Mouse (Mus musculus) kidney, embryonic 15.5 days (tissue): Measurements from ENCODE around the gene Sytl3. TPM values are rescaled to one million over a fixed set of nuclear protein-coding genes. Genes with fewer than 3 reads are reported as not detected.
A peak's percentile ranks its signal among the peaks of the same experiment; 100 is the strongest.
"Not testable (repeated sequence)": the region's sequence is repeated elsewhere in the genome, so short reads cannot be mapped to it uniquely, and the experiment has no call there.

Source experiments
- ATAC-seq: fragments of 200-750 bp; cut with Nextera tagmentation; replicated peaks from 2 replicates; pipeline ENCODE4 v1.8.0; 2017; ENCODE audit warnings: moderate TSS enrichment; ENCODE audit not compliant: low FRiP score
- H3K27ac ChIP-seq: fragments of 300-500 bp; sonication (generic); 2 replicates; pipeline ENCODE4 v1.5.1; 2015; ENCODE audit warnings: mild to moderate bottlenecking, inconsistent platforms
- H3K27me3 ChIP-seq: fragments of 300-500 bp; sonication (generic); 2 replicates; pipeline ENCODE4 v1.6.1; 2015; ENCODE audit warnings: inconsistent platforms
- H3K36me3 ChIP-seq: fragments of 300-500 bp; sonication (generic); 2 replicates; pipeline ENCODE4 v1.6.1; 2015; ENCODE audit warnings: inconsistent platforms
- H3K4me1 ChIP-seq: fragments of 300-500 bp; sonication (generic); 2 replicates; pipeline ENCODE4 v1.6.1; 2015; ENCODE audit warnings: inconsistent platforms
- H3K4me2 ChIP-seq: fragments of 300-500 bp; sonication (generic); 2 replicates; pipeline ENCODE4 v1.6.1; 2015; ENCODE audit warnings: moderate library complexity, mild to moderate bottlenecking, inconsistent platforms
- H3K4me3 ChIP-seq: fragments of 300-500 bp; sonication (generic); replicated peaks from 2 replicates; pipeline ENCODE4 v1.5.1; 2015; ENCODE audit warnings: mild to moderate bottlenecking, inconsistent platforms
- H3K9ac ChIP-seq: fragments of 300-500 bp; sonication (generic); 2 replicates; pipeline ENCODE4 v1.6.1; 2015; ENCODE audit warnings: mild to moderate bottlenecking, inconsistent platforms
- H3K9me3 ChIP-seq: fragments of 300-500 bp; sonication (generic); replicated peaks from 2 replicates; pipeline ENCODE4 v1.6.1; 2016; ENCODE audit warnings: inconsistent platforms
- WGBS: fragments of 180-500 bp; shearing (Covaris S2); methylation state at CpG from one replicate; pipeline ENCODE4 v1.1.7; 2015; ENCODE audit warnings: mixed read lengths; 5-methylcytosine and 5-hydroxymethylcytosine counted together
- polyA plus RNA-seq: library from polyadenylated mRNA; unstranded; fragments of >200 nt; fragmentation: Nextera tagmentation; extraction: Ambion mirVana; gene quantifications from 2 replicates; pipeline ENCODE4 v1.2.1, GENCODE M21; 2015

Gene Sytl3
- polyA plus RNA-seq, 1 experiment from 2014 or later, result 1.2 TPM

GRCm38 (mm10) chr17:6681721-6682120 is 22.8 kb downstream of the Sytl3 start:
- not testable (repeated sequence) for H3K9ac ChIP-seq, H3K4me3 ChIP-seq, H3K4me1 ChIP-seq, H3K36me3 ChIP-seq, H3K27me3 ChIP-seq, H3K4me2 ChIP-seq, H3K27ac ChIP-seq, ATAC-seq, H3K9me3 ChIP-seq
- 78% methylated on average over 4 of the region's 4 CpGs for WGBS

GRCm38 (mm10) chr17:6683702-6684101 is 24.8 kb downstream of the Sytl3 start:
- H3K9me3 ChIP-seq, H3K4me3 ChIP-seq, H3K27ac ChIP-seq, H3K9ac ChIP-seq, H3K27me3 ChIP-seq, H3K4me2 ChIP-seq, H3K36me3 ChIP-seq, H3K4me1 ChIP-seq: not testable (repeated sequence)
- 78% methylated on average over 1 of the region's 5 CpGs for WGBS
- ATAC-seq, result peak; percentile 59

- WGBS, result no CpG with 5 or more reads among the region's 4 CpGs
- H3K4me1 ChIP-seq, H3K9ac ChIP-seq, H3K4me2 ChIP-seq, H3K27ac ChIP-seq, H3K27me3 ChIP-seq, H3K4me3 ChIP-seq, H3K9me3 ChIP-seq, H3K36me3 ChIP-seq: not testable (repeated sequence)
- ATAC-seq, result 0 out of 2 replicates have a peak, but pooled peaks have one; percentile 47
Measured at GRCm38 (mm10) chr17:6684464-6685287, 25.8 kb downstream of the Sytl3 start.

GRCm38 (mm10) chr17:6685288-6685818 is 26.5 kb downstream of the Sytl3 start:
- WGBS, result 36% methylated on average over 5 of the region's 8 CpGs
- H3K27ac ChIP-seq, H3K36me3 ChIP-seq, ATAC-seq, H3K9me3 ChIP-seq, H3K4me1 ChIP-seq, H3K27me3 ChIP-seq, H3K4me2 ChIP-seq, H3K9ac ChIP-seq, H3K4me3 ChIP-seq: not testable (repeated sequence)

GRCm38 (mm10) chr17:6686299-6686971 is 27.5 kb downstream of the Sytl3 start:
- not testable (repeated sequence) for H3K4me3 ChIP-seq, ATAC-seq, H3K27me3 ChIP-seq, H3K27ac ChIP-seq, H3K9me3 ChIP-seq, H3K36me3 ChIP-seq, H3K9ac ChIP-seq, H3K4me2 ChIP-seq, H3K4me1 ChIP-seq
- WGBS, result 97% methylated on average over 2 of the region's 4 CpGs

- H3K4me3 ChIP-seq, H3K4me1 ChIP-seq, ATAC-seq, H3K27me3 ChIP-seq, H3K36me3 ChIP-seq, H3K4me2 ChIP-seq, H3K9ac ChIP-seq, H3K27ac ChIP-seq, H3K9me3 ChIP-seq: not testable (repeated sequence)
- 94% methylated on average over 2 of the region's 4 CpGs for WGBS
Measured at GRCm38 (mm10) chr17:6689344-6689743, 30.5 kb downstream of the Sytl3 start.

- not testable (repeated sequence) for H3K27me3 ChIP-seq, ATAC-seq, H3K36me3 ChIP-seq, H3K9me3 ChIP-seq, H3K4me3 ChIP-seq, H3K4me2 ChIP-seq, H3K27ac ChIP-seq, H3K9ac ChIP-seq, H3K4me1 ChIP-seq
- 5% methylated on average over 2 of the region's 2 CpGs for WGBS
Measured at GRCm38 (mm10) chr17:6691596-6691995, 32.7 kb downstream of the Sytl3 start.

GRCm38 (mm10) chr17:6695712-6696111 is 36.8 kb downstream of the Sytl3 start:
- H3K4me1 ChIP-seq, H3K9ac ChIP-seq, H3K4me2 ChIP-seq, H3K27me3 ChIP-seq, H3K9me3 ChIP-seq, H3K36me3 ChIP-seq, H3K4me3 ChIP-seq, H3K27ac ChIP-seq, ATAC-seq: not testable (repeated sequence)
- 78% methylated on average over 9 of the region's 9 CpGs for WGBS

GRCm38 (mm10) chr17:6696521-6696920 is 37.6 kb downstream of the Sytl3 start:
- ATAC-seq, H3K9me3 ChIP-seq, H3K27ac ChIP-seq, H3K4me2 ChIP-seq, H3K4me1 ChIP-seq, H3K4me3 ChIP-seq, H3K9ac ChIP-seq, H3K27me3 ChIP-seq, H3K36me3 ChIP-seq: not testable (repeated sequence)
- WGBS, result 52% methylated on average over 8 of the region's 8 CpGs

GRCm38 (mm10) chr17:6697224-6697775 is 38.4 kb downstream of the Sytl3 start:
- not testable (repeated sequence) for H3K4me1 ChIP-seq, H3K4me2 ChIP-seq, H3K36me3 ChIP-seq, H3K27me3 ChIP-seq, H3K9ac ChIP-seq, H3K27ac ChIP-seq, H3K4me3 ChIP-seq, H3K9me3 ChIP-seq
- 22% methylated on average over 4 of the region's 4 CpGs for WGBS
- peak; percentile 69; the same call in 1 of the 2 replicates for ATAC-seq

GRCm38 (mm10) chr17:6699502-6699901 is 40.6 kb downstream of the Sytl3 start:
- not testable (repeated sequence) for H3K27me3 ChIP-seq, ATAC-seq, H3K27ac ChIP-seq, H3K9me3 ChIP-seq, H3K9ac ChIP-seq, H3K36me3 ChIP-seq, H3K4me2 ChIP-seq, H3K4me1 ChIP-seq, H3K4me3 ChIP-seq
- WGBS, result 90% methylated on average over 9 of the region's 9 CpGs

- ATAC-seq, H3K4me1 ChIP-seq, H3K4me2 ChIP-seq, H3K27me3 ChIP-seq, H3K9me3 ChIP-seq, H3K4me3 ChIP-seq, H3K9ac ChIP-seq, H3K36me3 ChIP-seq, H3K27ac ChIP-seq: not testable (repeated sequence)
- 76% methylated on average over 4 of the region's 7 CpGs for whole genome bisulfite sequencing
Measured at GRCm38 (mm10) chr17:6700077-6700476, 41.2 kb downstream of the Sytl3 start.
